Mouse (Mus musculus): ENCODE results near the gene Gdf3. TPM values are rescaled to one million over a fixed set of nuclear protein-coding genes. Genes with fewer than 3 reads are reported as not detected.
"Not testable (repeated sequence)": the region's sequence is repeated elsewhere in the genome, so short reads cannot be mapped to it uniquely, and the experiment has no call there.

The Gdf3 gene
- 0.14 and 0.18 TPM in 2 replicates for polyA plus RNA-seq (2015; fragmentation: Nextera tagmentation; extraction: Ambion mirVana)

DNA sequence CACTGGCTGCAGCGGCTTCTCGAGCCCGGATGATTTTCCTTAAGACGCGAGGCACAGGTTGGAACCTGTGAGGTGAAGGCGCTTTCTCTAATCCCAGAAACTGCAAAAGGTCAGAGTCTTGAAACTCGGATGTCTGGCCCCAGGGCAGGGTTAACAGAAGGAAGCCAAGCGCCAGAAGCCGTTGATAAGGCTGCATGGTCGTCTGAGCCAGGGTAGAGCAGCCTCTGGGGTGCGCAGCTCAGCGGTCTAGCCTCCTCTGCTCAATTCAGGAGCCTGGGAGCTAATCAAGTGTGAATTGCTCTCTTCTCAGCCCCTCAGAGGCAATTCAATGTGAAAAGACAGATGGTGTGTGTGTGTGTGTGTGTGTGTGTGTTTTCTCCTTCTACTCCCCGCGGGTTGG lies at the start of gene Gdf3:
TSS of gene Gdf3 (minus strand) at position 317 of the 400 bp plus-strand sequence.
- Histone ChIP-seq H3K36me3 (ENCODE audit: control insufficient read depth, insufficient read depth, low read length) (no peaks in the 10 kb centered on the region), H3K27me3 (ENCODE audit: control insufficient read depth, insufficient read depth, low read length) (no peaks in the 10 kb centered on the region), H3K4me1 (ENCODE audit: control insufficient read depth, insufficient read depth, low read length) (no peaks in the 10 kb centered on the region), H3K9me3 (replicated peaks; ENCODE audit: control insufficient read depth, low read length) (no peaks in the 10 kb centered on the region), H3K4me3 (replicated peaks; ENCODE audit: low read length) (no peak within 1 kb of the TSS), H3K9ac (ENCODE audit: low read length) (no peak within 1 kb of the TSS), H3K27ac (ENCODE audit: low read length) (no peak within 1 kb of the TSS), H3K4me2 (ENCODE audit: low read depth, low read length) (no peak within 1 kb of the TSS)
- ATAC-seq (ENCODE audit: insufficient read depth, low FRiP score), result no peak
- 44% methylated on average over 14 of the region's 14 CpGs for WGBS

DNA sequence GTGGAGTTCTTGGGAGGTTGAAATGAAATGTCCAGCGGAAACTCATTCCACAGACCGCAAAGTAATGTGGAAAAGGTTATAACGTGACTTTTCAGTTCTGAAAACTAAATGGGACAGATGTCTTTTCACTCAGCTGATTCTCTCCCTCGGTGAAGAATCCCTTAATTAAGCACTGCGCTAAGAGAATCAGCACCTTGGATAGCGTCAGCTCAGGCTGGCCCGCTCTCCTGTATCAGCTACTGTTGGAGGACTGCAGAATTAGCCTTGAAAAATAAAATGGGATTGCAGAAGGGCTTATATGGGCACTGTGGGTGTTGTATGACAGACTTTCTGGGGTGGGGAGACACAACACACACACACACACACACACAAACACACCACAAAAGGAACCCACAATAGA lies 49.7 kb upstream of the Gdf3 start:
- H3K27ac ChIP-seq (ENCODE audit: low read length), result no peak overlapping the region
- H3K27me3 ChIP-seq (ENCODE audit: control insufficient read depth, insufficient read depth, low read length), result no peaks in the 10 kb centered on the region; the same call in 1 of the 2 replicates
- no peak overlapping the region for H3K4me3 ChIP-seq (replicated peaks; ENCODE audit: low read length)
- H3K36me3 ChIP-seq (ENCODE audit: control insufficient read depth, insufficient read depth, low read length), result no peaks in the 10 kb centered on the region
- no peak overlapping the region for H3K9ac ChIP-seq (ENCODE audit: low read length)
- no peak overlapping the region for H3K4me2 ChIP-seq (ENCODE audit: low read depth, low read length)
- no peak for ATAC-seq (ENCODE audit: insufficient read depth, low FRiP score)
- H3K4me1 ChIP-seq (ENCODE audit: control insufficient read depth, insufficient read depth, low read length), result no peaks in the 10 kb centered on the region
- 12% methylated on average over 7 of the region's 7 CpGs for WGBS
- H3K9me3 ChIP-seq (replicated peaks; ENCODE audit: control insufficient read depth, low read length), result no peaks in the 10 kb centered on the region

DNA sequence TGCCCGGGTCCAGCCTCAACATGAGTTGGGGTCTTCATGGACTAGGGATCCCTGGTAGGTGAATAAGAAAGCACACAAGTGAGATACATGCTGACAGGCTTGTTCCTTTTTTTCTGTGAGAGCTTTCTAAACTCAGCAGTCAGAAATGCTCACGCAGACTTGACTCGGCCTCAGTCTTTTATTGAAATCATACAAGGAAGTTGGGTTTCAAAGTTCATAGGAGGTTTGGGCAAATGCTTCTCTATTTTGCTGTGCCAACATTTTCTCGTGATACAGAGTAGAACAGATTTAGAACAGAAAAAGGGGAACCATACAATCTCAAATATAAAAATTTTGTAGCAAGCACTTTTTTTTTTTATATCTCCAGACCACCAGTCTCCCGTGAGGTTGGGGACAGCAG lies 47.7 kb upstream of the Gdf3 start:
- no peaks in the 10 kb centered on the region for H3K27me3 ChIP-seq (ENCODE audit: control insufficient read depth, insufficient read depth, low read length)

DNA sequence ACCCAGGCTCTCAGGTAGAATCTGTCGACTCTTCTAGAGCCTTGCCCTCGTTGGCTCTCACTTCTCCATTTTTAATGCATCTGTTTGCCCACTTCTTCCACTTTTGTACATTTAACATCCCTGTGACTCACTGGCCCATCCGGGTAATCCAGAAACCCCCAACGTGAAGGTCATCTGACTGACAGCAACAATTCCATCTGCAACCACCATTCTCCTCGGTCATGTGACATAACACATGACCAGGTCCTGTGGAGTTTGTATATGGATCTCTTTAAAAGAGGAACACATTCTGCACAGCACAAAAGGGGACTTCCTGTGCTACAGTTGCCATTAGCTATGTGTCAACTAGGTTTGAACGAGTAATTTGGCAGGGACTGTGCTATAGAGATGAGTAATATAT lies 44.4 kb upstream of the Gdf3 start:
- 68% methylated on average over 6 of the region's 6 CpGs for WGBS
- no peak for ATAC-seq (ENCODE audit: insufficient read depth, low FRiP score)

More for the DNA sequence above, 47.7 kb upstream of the Gdf3 start:
- no peak overlapping the region for H3K4me3 ChIP-seq (replicated peaks; ENCODE audit: low read length)
- no peaks in the 10 kb centered on the region for H3K4me1 ChIP-seq (ENCODE audit: control insufficient read depth, insufficient read depth, low read length)
- WGBS, result 70% methylated on average over 5 of the region's 5 CpGs
- H3K9me3 ChIP-seq (replicated peaks; ENCODE audit: control insufficient read depth, low read length), result no peaks in the 10 kb centered on the region
- H3K9ac ChIP-seq (ENCODE audit: low read length), result no peak overlapping the region
- no peaks in the 10 kb centered on the region for H3K36me3 ChIP-seq (ENCODE audit: control insufficient read depth, insufficient read depth, low read length)
- no peak for ATAC-seq (ENCODE audit: insufficient read depth, low FRiP score)
- H3K4me2 ChIP-seq (ENCODE audit: low read depth, low read length), result no peak overlapping the region
- H3K27ac ChIP-seq (ENCODE audit: low read length), result no peak overlapping the region

DNA sequence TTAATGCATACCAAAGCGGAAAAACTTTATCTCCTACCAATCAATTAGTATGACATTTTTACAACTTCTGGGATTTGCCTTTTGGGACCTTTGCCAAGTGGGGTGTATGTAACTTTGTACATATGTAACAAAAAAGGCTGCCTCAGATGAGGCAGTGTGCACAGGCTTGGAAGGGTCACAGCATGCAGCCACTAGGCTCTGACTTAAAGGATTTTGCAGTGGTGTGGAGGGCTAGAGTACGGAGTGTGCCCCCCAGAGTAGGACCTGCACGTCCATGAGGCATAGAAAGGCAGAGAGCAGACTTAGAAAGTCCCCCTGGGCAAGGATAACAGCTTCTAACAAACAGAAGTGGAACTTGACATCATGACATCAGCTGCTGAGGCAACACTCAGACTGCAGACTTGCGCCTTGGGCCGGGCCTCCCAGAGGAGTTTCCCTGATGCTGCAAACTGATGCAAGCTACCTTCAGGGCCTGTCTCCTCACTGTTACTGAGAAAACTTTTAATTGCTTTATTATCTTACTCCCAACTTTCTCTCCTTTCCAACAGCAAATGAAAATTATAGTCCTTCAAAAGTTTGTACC lies 40.6 kb upstream of the Gdf3 start:
- no peak for ATAC-seq (ENCODE audit: insufficient read depth, low FRiP score)
- Histone ChIP-seq H3K36me3 (ENCODE audit: control insufficient read depth, insufficient read depth, low read length) (no peaks in the 10 kb centered on the region), H3K9ac (ENCODE audit: low read length) (no peak overlapping the region), H3K4me2 (ENCODE audit: low read depth, low read length) (no peak overlapping the region), H3K4me3 (replicated peaks; ENCODE audit: low read length) (no peak overlapping the region), H3K9me3 (replicated peaks; ENCODE audit: control insufficient read depth, low read length) (no peaks in the 10 kb centered on the region), H3K4me1 (ENCODE audit: control insufficient read depth, insufficient read depth, low read length) (no peaks in the 10 kb centered on the region), H3K27ac (ENCODE audit: low read length) (no peak overlapping the region), H3K27me3 (ENCODE audit: control insufficient read depth, insufficient read depth, low read length) (no peaks in the 10 kb centered on the region)
- WGBS, result 54% methylated on average over 5 of the region's 5 CpGs

More for the DNA sequence above, 44.4 kb upstream of the Gdf3 start:
- H3K9ac ChIP-seq (ENCODE audit: low read length), result no peak overlapping the region
- H3K4me3 ChIP-seq (replicated peaks; ENCODE audit: low read length), result no peak overlapping the region
- no peaks in the 10 kb centered on the region for H3K9me3 ChIP-seq (replicated peaks; ENCODE audit: control insufficient read depth, low read length)
- H3K27me3 ChIP-seq (ENCODE audit: control insufficient read depth, insufficient read depth, low read length), result no peaks in the 10 kb centered on the region
- H3K36me3 ChIP-seq (ENCODE audit: control insufficient read depth, insufficient read depth, low read length), result no peaks in the 10 kb centered on the region
- no peaks in the 10 kb centered on the region for H3K4me1 ChIP-seq (ENCODE audit: control insufficient read depth, insufficient read depth, low read length)
- no peak overlapping the region for H3K27ac ChIP-seq (ENCODE audit: low read length)
- no peak overlapping the region for H3K4me2 ChIP-seq (ENCODE audit: low read depth, low read length)

DNA sequence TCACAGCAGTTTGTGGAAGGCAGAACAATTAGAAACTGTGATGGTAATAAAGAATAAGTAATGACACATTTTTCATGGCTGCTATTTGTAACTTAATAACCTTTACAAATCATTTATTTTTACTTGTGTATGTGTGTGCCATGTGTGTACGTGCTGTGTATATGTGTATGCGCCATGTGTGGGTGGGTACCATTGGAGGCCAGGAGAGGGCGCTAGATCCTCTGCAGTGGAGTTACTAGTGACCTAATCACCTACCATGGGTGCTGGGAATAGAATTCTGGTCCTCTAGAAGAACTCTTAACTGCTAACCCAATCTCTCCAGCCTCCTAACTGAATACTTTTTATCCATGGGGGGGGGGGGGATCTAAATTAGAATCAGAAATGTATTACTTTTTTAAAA lies 40.0 kb upstream of the Gdf3 start:
- no peaks in the 10 kb centered on the region for H3K27me3 ChIP-seq (ENCODE audit: control insufficient read depth, insufficient read depth, low read length)
- H3K9me3 ChIP-seq (replicated peaks; ENCODE audit: control insufficient read depth, low read length), result no peaks in the 10 kb centered on the region
- no peaks in the 10 kb centered on the region for H3K4me1 ChIP-seq (ENCODE audit: control insufficient read depth, insufficient read depth, low read length)
- H3K27ac ChIP-seq (ENCODE audit: low read length), result no peak overlapping the region
- H3K4me2 ChIP-seq (ENCODE audit: low read depth, low read length), result no peak overlapping the region
- H3K4me3 ChIP-seq (replicated peaks; ENCODE audit: low read length), result no peak overlapping the region
- 76% methylated on average over 3 of the region's 3 CpGs for WGBS
- H3K9ac ChIP-seq (ENCODE audit: low read length), result no peak overlapping the region
- H3K36me3 ChIP-seq (ENCODE audit: control insufficient read depth, insufficient read depth, low read length), result no peaks in the 10 kb centered on the region
- no peak for ATAC-seq (ENCODE audit: insufficient read depth, low FRiP score)

DNA sequence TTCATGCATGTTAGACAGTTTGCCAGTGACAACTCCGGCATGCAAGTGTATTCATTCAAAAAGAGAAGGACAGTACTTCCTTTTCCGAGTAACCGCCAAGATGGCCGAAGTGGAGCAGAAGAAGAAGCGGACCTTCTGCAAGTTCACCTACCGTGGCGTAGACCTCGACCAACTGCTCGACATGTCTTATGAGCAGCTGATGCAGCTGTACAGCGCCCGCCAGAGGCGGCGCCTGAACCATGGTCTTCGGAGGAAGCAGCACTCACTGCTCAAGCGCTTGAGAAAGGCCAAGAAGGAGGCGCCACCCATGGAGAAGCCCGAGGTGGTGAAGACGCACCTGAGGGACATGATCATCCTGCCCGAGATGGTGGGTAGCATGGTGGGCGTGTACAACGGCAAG lies 34.3 kb upstream of the Gdf3 start:
- not testable (repeated sequence) for H3K4me1 ChIP-seq (ENCODE audit: control insufficient read depth, insufficient read depth, low read length); ATAC-seq (ENCODE audit: insufficient read depth, low FRiP score); H3K36me3 ChIP-seq (ENCODE audit: control insufficient read depth, insufficient read depth, low read length); H3K9me3 ChIP-seq (replicated peaks; ENCODE audit: control insufficient read depth, low read length); H3K4me2 ChIP-seq (ENCODE audit: low read depth, low read length); H3K9ac ChIP-seq (ENCODE audit: low read length); H3K27me3 ChIP-seq (ENCODE audit: control insufficient read depth, insufficient read depth, low read length); H3K4me3 ChIP-seq (replicated peaks; ENCODE audit: low read length); H3K27ac ChIP-seq (ENCODE audit: low read length)
- WGBS, result 94% methylated on average over 20 of the region's 21 CpGs

DNA sequence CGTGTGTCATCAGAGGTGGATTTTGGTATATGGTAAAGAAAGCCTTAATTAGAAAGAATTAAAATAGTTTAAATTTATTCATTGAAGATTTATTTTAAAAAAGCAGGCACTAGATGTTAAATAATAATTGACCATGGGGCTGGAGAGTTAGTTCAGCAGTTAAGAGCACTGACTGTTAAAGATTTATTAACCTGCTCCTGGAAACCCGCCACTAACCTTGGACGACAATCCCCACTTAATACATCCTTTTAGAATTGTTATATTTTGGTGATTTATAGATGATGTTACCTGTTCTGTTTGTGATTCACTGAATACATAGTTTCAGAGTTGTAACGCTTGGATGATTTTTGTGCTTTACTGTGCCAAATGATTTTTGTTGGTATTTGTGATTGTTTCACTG lies 27.7 kb upstream of the Gdf3 start:
- ATAC-seq (ENCODE audit: insufficient read depth, low FRiP score); H3K27me3 ChIP-seq (ENCODE audit: control insufficient read depth, insufficient read depth, low read length); H3K9me3 ChIP-seq (replicated peaks; ENCODE audit: control insufficient read depth, low read length); H3K27ac ChIP-seq (ENCODE audit: low read length); H3K4me2 ChIP-seq (ENCODE audit: low read depth, low read length); H3K4me1 ChIP-seq (ENCODE audit: control insufficient read depth, insufficient read depth, low read length); H3K9ac ChIP-seq (ENCODE audit: low read length); H3K36me3 ChIP-seq (ENCODE audit: control insufficient read depth, insufficient read depth, low read length); H3K4me3 ChIP-seq (replicated peaks; ENCODE audit: low read length): not testable (repeated sequence)
- 64% methylated on average over 4 of the region's 4 CpGs for WGBS

DNA sequence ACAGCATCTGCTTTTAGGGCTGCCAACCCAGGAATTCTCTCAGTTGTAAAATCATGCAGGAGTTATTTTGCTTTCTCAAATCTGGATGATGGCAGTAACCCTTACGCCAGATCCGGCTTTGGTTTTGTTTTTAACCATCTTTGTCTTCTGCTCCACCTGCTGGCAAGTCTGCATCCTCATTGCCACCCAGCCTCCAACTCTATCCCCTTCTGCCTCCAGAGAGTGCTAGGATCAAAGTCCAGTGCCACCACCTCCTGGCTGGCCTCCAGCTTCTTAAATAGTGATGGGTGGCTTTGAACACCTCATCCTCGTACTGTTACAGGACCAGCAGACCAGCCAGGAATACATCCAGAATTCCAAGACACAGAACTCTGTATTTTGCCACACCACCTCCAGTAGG lies 26.8 kb upstream of the Gdf3 start:
- ATAC-seq (ENCODE audit: insufficient read depth, low FRiP score), result no peak
- Histone ChIP-seq H3K27ac (ENCODE audit: low read length) (no peak overlapping the region), H3K9me3 (replicated peaks; ENCODE audit: control insufficient read depth, low read length) (no peaks in the 10 kb centered on the region), H3K4me3 (replicated peaks; ENCODE audit: low read length) (no peak overlapping the region), H3K4me2 (ENCODE audit: low read depth, low read length) (no peak overlapping the region), H3K36me3 (ENCODE audit: control insufficient read depth, insufficient read depth, low read length) (no peaks in the 10 kb centered on the region), H3K27me3 (ENCODE audit: control insufficient read depth, insufficient read depth, low read length) (no peaks in the 10 kb centered on the region), H3K4me1 (ENCODE audit: control insufficient read depth, insufficient read depth, low read length) (no peaks in the 10 kb centered on the region), H3K9ac (ENCODE audit: low read length) (no peak overlapping the region)
- WGBS, result 69% methylated on average over 3 of the region's 3 CpGs

DNA sequence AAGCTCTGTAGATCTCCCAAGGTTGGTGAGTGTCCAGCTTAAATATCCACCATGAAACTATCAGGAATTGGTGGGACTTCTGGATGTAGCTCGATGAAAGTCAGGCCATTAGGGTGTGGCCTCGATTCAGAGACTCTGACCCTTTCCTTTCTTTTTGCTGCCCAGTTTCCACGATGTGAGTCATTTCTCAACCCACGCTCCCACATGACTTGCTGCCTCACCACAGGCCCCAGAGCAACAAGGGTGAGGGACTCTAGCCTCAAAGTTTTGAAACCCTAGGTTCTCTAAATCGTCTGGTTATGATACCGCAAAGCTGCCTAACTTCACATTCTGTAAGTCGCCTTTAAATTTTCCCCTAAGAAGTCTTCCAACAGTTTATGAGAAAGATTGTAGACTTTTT lies 25.4 kb upstream of the Gdf3 start:
- ATAC-seq (ENCODE audit: insufficient read depth, low FRiP score), result no peak
- WGBS, result 74% methylated on average over 7 of the region's 7 CpGs
- no peaks in the 10 kb centered on the region for H3K4me1 ChIP-seq (ENCODE audit: control insufficient read depth, insufficient read depth, low read length)

More for the DNA sequence above, 25.4 kb upstream of the Gdf3 start:
- Histone ChIP-seq H3K27ac (ENCODE audit: low read length) (no peak overlapping the region), H3K9ac (ENCODE audit: low read length) (no peak overlapping the region), H3K9me3 (replicated peaks; ENCODE audit: control insufficient read depth, low read length) (no peaks in the 10 kb centered on the region), H3K27me3 (ENCODE audit: control insufficient read depth, insufficient read depth, low read length) (no peaks in the 10 kb centered on the region), H3K4me3 (replicated peaks; ENCODE audit: low read length) (no peak overlapping the region), H3K36me3 (ENCODE audit: control insufficient read depth, insufficient read depth, low read length) (no peaks in the 10 kb centered on the region), H3K4me2 (ENCODE audit: low read depth, low read length) (no peak overlapping the region)
